Mouse (Mus musculus) liver, embryonic 14.5 days (tissue): ENCODE measurements around the gene Mxd3. TPM values are rescaled to one million over a fixed set of nuclear protein-coding genes. Genes with fewer than 3 reads are reported as not detected.
A peak's percentile ranks its signal among the peaks of the same experiment; 100 is the strongest.

Source experiments
- ATAC-seq: fragments of 200-750 bp; cut with Nextera tagmentation; 2 replicates; pipeline ENCODE4 v1.8.0; 2017; ENCODE audit warnings: moderate number of reproducible peaks, mild to moderate bottlenecking, moderate library complexity; ENCODE audit not compliant: insufficient read depth
- DNase-seq, 3 experiments: peaks; one replicate each; pipeline ENCODE4 v3.0.0-alpha.2; 2012 to 2013; ENCODE audit warnings: low read depth in 3 of 3, low spot score in 3 of 3
- H3K27ac ChIP-seq: fragments of 300-500 bp; sonication (generic); 2 replicates; pipeline ENCODE4 v1.5.1; 2014; ENCODE audit warnings: moderate library complexity, mild to moderate bottlenecking, control low read depth, inconsistent platforms
- H3K27me3 ChIP-seq: fragments of 300-500 bp; sonication (generic); 2 replicates; pipeline ENCODE4 v1.6.1; 2014; ENCODE audit warnings: mild to moderate bottlenecking, low read length, moderate library complexity; ENCODE audit not compliant: control insufficient read depth, insufficient read depth
- H3K36me3 ChIP-seq: fragments of 300-500 bp; sonication (generic); replicated peaks from 2 replicates; pipeline ENCODE4 v1.6.1; 2014; ENCODE audit warnings: low read depth; ENCODE audit not compliant: control insufficient read depth, insufficient read depth
- H3K4me1 ChIP-seq, 2 experiments: fragments of 200-500 bp in 1 of 2; fragments of 300-500 bp in 1 of 2; sonication (generic) in 1 of 2; replicated peaks; 2 replicates each; pipeline ENCODE4 v1.6.1; 2012 to 2014; ENCODE audit warnings: antibody characterized with exemption in 1 of 2, inconsistent platforms in 1 of 2, low read length in 1 of 2; ENCODE audit not compliant: control insufficient read depth in 2 of 2, insufficient read depth in 2 of 2
- H3K4me2 ChIP-seq: fragments of 300-500 bp; sonication (generic); 2 replicates; pipeline ENCODE4 v1.6.1; 2014; ENCODE audit warnings: low read depth, mild to moderate bottlenecking, control low read depth, moderate library complexity
- H3K4me3 ChIP-seq, 2 experiments: fragments of 200-500 bp in 1 of 2; fragments of 300-500 bp in 1 of 2; sonication (generic) in 1 of 2; 2 replicates each; pipeline ENCODE4 v1.5.1; 2012 to 2014; ENCODE audit warnings: low read depth in 2 of 2, low read length in 2 of 2, mild to moderate bottlenecking in 2 of 2, control low read depth in 1 of 2, inconsistent platforms in 1 of 2, moderate library complexity in 1 of 2; ENCODE audit not compliant: insufficient read depth in 1 of 2
- H3K9ac ChIP-seq: fragments of 300-500 bp; sonication (generic); replicated peaks from 2 replicates; pipeline ENCODE4 v1.6.1; 2014; ENCODE audit warnings: mild to moderate bottlenecking, control low read depth, moderate library complexity
- H3K9me3 ChIP-seq: fragments of 300-500 bp; sonication (generic); 2 replicates; pipeline ENCODE4 v1.6.1; 2016; ENCODE audit warnings: low read length, mixed read lengths; ENCODE audit not compliant: control insufficient read depth
- CTCF ChIP-seq: IDR thresholded peaks from 2 replicates; pipeline ENCODE4 v1.5.1; 2016; ENCODE audit warnings: antibody characterized with exemption, low read depth, control low read depth
- EP300 ChIP-seq: IDR thresholded peaks from 2 replicates; pipeline ENCODE4 v1.6.1; 2016; ENCODE audit warnings: antibody characterized with exemption, low read depth
- WGBS: fragments of 180-500 bp; shearing (Covaris S2); extraction: QIAGEN DNeasy Blood & Tissue Kit; methylation state at CpG from one replicate; pipeline ENCODE4 v1.1.7; 2014; ENCODE audit not compliant: insufficient replicate concordance; 5-methylcytosine and 5-hydroxymethylcytosine counted together
- polyA plus RNA-seq, 2 experiments: library from polyadenylated mRNA; depleted of rRNA in 1 of 2; stranded (reverse) in 1 of 2; unstranded in 1 of 2; fragments of >200 nt; fragmentation: Nextera tagmentation in 1 of 2; extraction: Ambion mirVana in 1 of 2; gene quantifications; 2 replicates each; pipeline versions ENCODE4 v1.2.1 to v1.2.3; 2012 to 2014

Mxd3 gene
- polyA plus RNA-seq, 2 experiments, result 26.3 to 32.6 TPM

DNA sequence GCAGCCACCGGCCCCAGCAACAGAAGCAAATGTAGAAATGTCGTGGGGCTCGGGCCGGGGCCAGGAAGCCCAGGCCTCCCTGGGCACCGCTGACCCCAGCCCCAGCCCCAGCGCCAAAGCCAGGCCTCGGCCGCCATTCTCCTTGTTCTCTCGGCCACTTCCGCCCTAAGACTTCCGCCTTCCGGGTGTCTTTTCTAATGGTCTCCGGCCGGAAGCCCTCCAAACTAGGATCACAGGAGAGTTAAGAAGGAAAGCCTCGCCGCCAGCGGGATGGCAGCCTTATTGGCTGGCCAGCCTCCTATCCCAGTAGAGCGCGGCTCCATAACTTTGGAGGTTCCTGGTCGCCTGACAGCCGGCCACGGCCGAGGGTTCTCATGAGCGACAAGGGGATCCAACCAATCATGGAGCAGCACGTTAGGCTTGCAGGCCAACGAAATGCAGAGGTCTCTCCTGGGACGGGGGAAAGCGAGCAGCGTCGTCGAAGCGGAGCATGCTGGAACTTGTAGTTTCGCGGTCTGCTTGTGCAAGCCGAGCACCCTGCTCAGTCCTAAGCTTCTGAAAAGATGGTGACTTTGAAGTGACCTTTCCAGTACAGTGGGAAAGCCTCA lies 32.9 kb upstream of the Mxd3 start, which contains the start of gene Lman2:
Lman2 (minus strand) TSS at position 331 of the 608 bp plus-strand sequence.
- under 1% methylated on average over 35 of the region's 35 CpGs for WGBS
- Histone ChIP-seq H3K4me3 (peak within 1 kb of the TSS; percentile 72 to 99), H3K4me2 (peak within 1 kb of the TSS; percentile 97), H3K9me3 (no peaks in the 10 kb centered on the region), H3K4me1 (peaks cover 16 to 17% of the 10 kb centered on the region in 2 experiments), H3K27ac (peak within 1 kb of the TSS; percentile 97), H3K9ac (peak within 1 kb of the TSS; percentile 98), H3K27me3 (no peaks in the 10 kb centered on the region), H3K36me3 (peaks cover 17% of the 10 kb centered on the region)
- DNase-seq (peak; percentile 95), ATAC-seq (peak; percentile 95)
- TF ChIP-seq CTCF, result no peak
- no peak for TF ChIP-seq EP300

DNA sequence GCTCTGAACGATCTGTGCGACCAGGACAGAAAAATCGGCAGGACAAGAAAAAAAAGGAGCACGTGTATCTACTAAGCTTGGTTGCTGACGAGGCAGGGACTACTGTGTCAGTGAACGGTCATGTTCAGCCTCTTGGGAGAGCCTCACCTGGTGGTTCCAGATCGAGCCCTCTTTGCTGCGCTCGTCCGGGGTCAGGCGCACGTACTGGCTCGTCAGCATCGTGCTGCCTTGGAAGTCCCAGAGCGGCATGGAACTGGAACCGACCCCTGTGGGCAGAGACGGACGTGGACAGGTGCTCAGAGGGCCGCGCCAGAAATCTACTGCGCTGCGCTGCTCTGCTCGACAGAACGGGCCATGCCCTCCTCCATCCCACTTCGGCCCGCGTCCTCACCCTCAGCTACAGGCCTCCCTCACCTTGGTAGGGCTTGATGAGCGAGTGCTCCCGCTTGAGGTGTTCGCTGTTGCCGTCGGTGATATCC lies 32.4 kb upstream of the Mxd3 start:
- peak overlapping the region; percentile 97 for H3K4me2 ChIP-seq
- peak overlapping the region; percentile 98 for H3K9ac ChIP-seq
- WGBS, result under 1% methylated on average over 32 of the region's 32 CpGs
- H3K27me3 ChIP-seq, result no peaks in the 10 kb centered on the region
- ATAC-seq (peak; percentile 51), DNase-seq (peak in 1 of 3 experiments; percentile 16)
- peak overlapping the region; percentile 72 to 99 for H3K4me3 ChIP-seq
- peaks cover 15 to 16% of the 10 kb centered on the region in 2 experiments for H3K4me1 ChIP-seq
- no peak for TF ChIP-seq CTCF
- no peak for TF ChIP-seq EP300
- H3K36me3 ChIP-seq, result peaks cover 19% of the 10 kb centered on the region
- peak overlapping the region; percentile 97 for H3K27ac ChIP-seq
- H3K9me3 ChIP-seq, result no peaks in the 10 kb centered on the region

- Histone ChIP-seq H3K27me3 (no peaks in the 10 kb centered on the region), H3K4me2 (peak overlapping the region; percentile 97), H3K27ac (no peak overlapping the region; the same call in 1 of the 2 replicates), H3K4me1 (peaks cover 12 to 16% of the 10 kb centered on the region in 2 experiments), H3K36me3 (peaks cover 19% of the 10 kb centered on the region), H3K9me3 (no peaks in the 10 kb centered on the region), H3K9ac (peak overlapping the region; percentile 98), H3K4me3 (peak overlapping the region; percentile 72 to 99)
- DNase-seq, result no peak
- no peak for ATAC-seq
- TF ChIP-seq CTCF (no peak), EP300 (no peak)
Observed at GRCm38 (mm10) chr13:55361145-55361544, 31.5 kb upstream of the Mxd3 start.

- H3K9me3 ChIP-seq, result no peaks in the 10 kb centered on the region
- no peak overlapping the region for H3K4me3 ChIP-seq
- H3K36me3 ChIP-seq, result peaks cover 68% of the 10 kb centered on the region
- DNase-seq (no peak), ATAC-seq (no peak)
- no peaks in the 10 kb centered on the region for H3K27me3 ChIP-seq
- H3K27ac ChIP-seq, result no peak overlapping the region
- WGBS, result 75% methylated on average over 11 of the region's 11 CpGs
- H3K9ac ChIP-seq, result no peak overlapping the region
- no peaks in the 10 kb centered on the region for H3K4me1 ChIP-seq
- no peak overlapping the region for H3K4me2 ChIP-seq
- TF ChIP-seq EP300, result no peak
- TF ChIP-seq CTCF, result no peak
Observed at GRCm38 (mm10) chr13:55346745-55347144, 17.1 kb upstream of the Mxd3 start.

- no peak for ATAC-seq
- TF ChIP-seq EP300, result no peak
- TF ChIP-seq CTCF, result no peak
- Histone ChIP-seq H3K27ac (no peak overlapping the region), H3K27me3 (no peaks in the 10 kb centered on the region), H3K4me3 (no peak overlapping the region), H3K4me2 (no peak overlapping the region), H3K36me3 (peaks cover 47% of the 10 kb centered on the region), H3K4me1 (peaks cover 2 to 3% of the 10 kb centered on the region in 2 experiments), H3K9ac (no peak overlapping the region), H3K9me3 (no peaks in the 10 kb centered on the region)
- no peak for DNase-seq
- WGBS, result 82% methylated on average over 7 of the region's 7 CpGs
Observed at GRCm38 (mm10) chr13:55344286-55344685, 14.7 kb upstream of the Mxd3 start.
